Mouse (Mus musculus) neural tube, embryonic 12.5 days (tissue): ENCODE measurements around the gene Hspa2. TPM values are rescaled to one million over a fixed set of nuclear protein-coding genes. Genes with fewer than 3 reads are reported as not detected.

Source experiments
- ATAC-seq: fragments of 200-750 bp; cut with Nextera tagmentation; 2 replicates; pipeline ENCODE4 v1.8.0; 2017; ENCODE audit warnings: low read depth, mild to moderate bottlenecking, moderate TSS enrichment, moderate library complexity; ENCODE audit not compliant: low FRiP score
- H3K27ac ChIP-seq: fragments of 300-500 bp; sonication (generic); 2 replicates; pipeline ENCODE4 v1.5.1; 2016
- H3K27me3 ChIP-seq: fragments of 300-500 bp; sonication (generic); replicated peaks from 2 replicates; pipeline ENCODE4 v1.6.1; 2016; ENCODE audit warnings: mild to moderate bottlenecking
- H3K36me3 ChIP-seq: fragments of 300-500 bp; sonication (generic); 2 replicates; pipeline ENCODE4 v1.6.1; 2016; ENCODE audit warnings: mild to moderate bottlenecking
- H3K4me1 ChIP-seq: fragments of 300-500 bp; sonication (generic); 2 replicates; pipeline ENCODE4 v1.6.1; 2016
- H3K4me2 ChIP-seq: fragments of 300-500 bp; sonication (generic); replicated peaks from 2 replicates; pipeline ENCODE4 v1.6.1; 2016; ENCODE audit warnings: mild to moderate bottlenecking
- H3K4me3 ChIP-seq: fragments of 300-500 bp; sonication (generic); 2 replicates; pipeline ENCODE4 v1.5.1; 2016
- H3K9ac ChIP-seq: fragments of 300-500 bp; sonication (generic); 2 replicates; pipeline ENCODE4 v1.6.1; 2016; ENCODE audit warnings: mild to moderate bottlenecking
- H3K9me3 ChIP-seq: fragments of 300-500 bp; sonication (generic); 2 replicates; pipeline ENCODE4 v1.6.1; 2016; ENCODE audit warnings: mild to moderate bottlenecking
- WGBS: fragments of 180-500 bp; shearing (Covaris S2); methylation state at CpG from one replicate; pipeline ENCODE4 v1.1.7; 2016; 5-methylcytosine and 5-hydroxymethylcytosine counted together
- polyA plus RNA-seq: library from polyadenylated mRNA; unstranded; fragments of >200 nt; fragmentation: Nextera tagmentation; extraction: Ambion mirVana; gene quantifications from 2 replicates; pipeline ENCODE4 v1.2.1, GENCODE M21; 2016

Hspa2 gene
- polyA plus RNA-seq, 1 experiment from 2014 or later = 5.2 TPM

DNA sequence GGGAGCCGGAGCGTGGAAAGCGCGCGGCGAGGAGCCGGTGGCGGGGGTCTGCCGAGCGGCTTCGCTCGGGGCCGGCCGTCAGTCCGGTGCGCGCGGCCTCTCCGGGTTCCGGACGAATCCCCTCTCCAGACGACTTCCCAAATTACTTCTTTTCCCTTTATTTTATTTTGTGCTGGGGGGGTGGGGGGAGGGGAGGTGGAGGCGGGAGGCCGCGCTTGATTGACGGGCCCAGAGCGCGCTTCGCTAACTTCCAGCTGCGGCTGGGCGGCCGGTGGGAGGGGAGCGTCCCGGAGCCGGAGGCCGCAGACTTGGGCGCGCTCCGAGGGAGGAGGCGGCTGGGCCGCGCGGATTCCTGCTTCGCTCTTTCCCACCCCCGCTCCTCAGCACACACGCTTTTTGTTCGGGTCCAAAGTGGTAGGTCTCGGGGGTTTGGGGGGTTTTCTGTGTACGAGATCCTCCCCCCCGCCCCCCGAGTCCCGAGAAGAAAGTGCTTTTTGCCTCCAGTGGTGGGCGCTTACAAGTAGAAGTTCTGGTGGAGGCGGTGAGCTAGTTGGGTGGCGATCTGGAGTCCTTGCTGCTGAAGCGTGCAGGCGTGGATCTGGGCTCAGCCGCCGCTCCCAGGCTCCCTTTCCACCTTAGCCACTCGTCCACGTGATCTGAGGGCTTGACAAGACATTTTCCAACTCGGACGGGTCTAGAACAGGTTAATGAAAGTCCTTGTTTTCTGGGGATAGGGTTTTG is 33.0 kb upstream of the Hspa2 start:
- H3K27ac ChIP-seq = peak overlapping the region; percentile 95
- under 1% methylated on average over 61 of the region's 63 CpGs for whole genome bisulfite sequencing
- no peaks in the 10 kb centered on the region for H3K9me3 ChIP-seq
- H3K27me3 ChIP-seq = no peaks in the 10 kb centered on the region
- H3K4me2 ChIP-seq = peak overlapping the region; percentile 87
- H3K4me3 ChIP-seq = peak overlapping the region; percentile 86
- H3K36me3 ChIP-seq = no peaks in the 10 kb centered on the region
- peak overlapping the region; percentile 97 for H3K9ac ChIP-seq
- H3K4me1 ChIP-seq = peaks cover 36% of the 10 kb centered on the region
- ATAC-seq = peak; percentile 18; the same call in 1 of the 2 replicates

DNA sequence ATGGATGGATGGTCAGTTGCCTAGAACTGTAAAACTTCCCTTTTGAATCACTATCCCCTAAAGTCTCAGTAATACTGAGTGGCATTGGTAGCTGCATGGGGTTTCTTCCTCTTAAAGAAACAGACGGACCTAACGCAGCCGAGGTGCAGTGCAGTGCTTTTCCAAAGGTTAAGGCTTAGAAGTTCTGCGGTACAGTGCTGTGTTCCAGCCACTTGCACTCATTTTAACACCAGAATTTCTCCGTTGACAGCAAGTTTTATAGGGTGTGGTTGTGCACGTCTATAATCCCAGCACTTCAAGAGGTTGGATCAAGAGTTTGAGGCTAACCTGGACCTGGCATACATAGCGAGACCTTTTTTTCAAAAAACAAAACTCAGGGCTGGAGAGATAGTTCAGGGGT is 31.9 kb upstream of the Hspa2 start:
- Histone ChIP-seq H3K9me3 (no peaks in the 10 kb centered on the region), H3K4me2 (peak overlapping the region; percentile 87), H3K4me3 (peak overlapping the region; percentile 86; the same call in 1 of the 2 replicates), H3K27me3 (no peaks in the 10 kb centered on the region), H3K27ac (no peak overlapping the region), H3K4me1 (peaks cover 32% of the 10 kb centered on the region), H3K9ac (no peak overlapping the region), H3K36me3 (no peaks in the 10 kb centered on the region)
- 52% methylated on average over 7 of the region's 7 CpGs for WGBS
- ATAC-seq = no peak

DNA sequence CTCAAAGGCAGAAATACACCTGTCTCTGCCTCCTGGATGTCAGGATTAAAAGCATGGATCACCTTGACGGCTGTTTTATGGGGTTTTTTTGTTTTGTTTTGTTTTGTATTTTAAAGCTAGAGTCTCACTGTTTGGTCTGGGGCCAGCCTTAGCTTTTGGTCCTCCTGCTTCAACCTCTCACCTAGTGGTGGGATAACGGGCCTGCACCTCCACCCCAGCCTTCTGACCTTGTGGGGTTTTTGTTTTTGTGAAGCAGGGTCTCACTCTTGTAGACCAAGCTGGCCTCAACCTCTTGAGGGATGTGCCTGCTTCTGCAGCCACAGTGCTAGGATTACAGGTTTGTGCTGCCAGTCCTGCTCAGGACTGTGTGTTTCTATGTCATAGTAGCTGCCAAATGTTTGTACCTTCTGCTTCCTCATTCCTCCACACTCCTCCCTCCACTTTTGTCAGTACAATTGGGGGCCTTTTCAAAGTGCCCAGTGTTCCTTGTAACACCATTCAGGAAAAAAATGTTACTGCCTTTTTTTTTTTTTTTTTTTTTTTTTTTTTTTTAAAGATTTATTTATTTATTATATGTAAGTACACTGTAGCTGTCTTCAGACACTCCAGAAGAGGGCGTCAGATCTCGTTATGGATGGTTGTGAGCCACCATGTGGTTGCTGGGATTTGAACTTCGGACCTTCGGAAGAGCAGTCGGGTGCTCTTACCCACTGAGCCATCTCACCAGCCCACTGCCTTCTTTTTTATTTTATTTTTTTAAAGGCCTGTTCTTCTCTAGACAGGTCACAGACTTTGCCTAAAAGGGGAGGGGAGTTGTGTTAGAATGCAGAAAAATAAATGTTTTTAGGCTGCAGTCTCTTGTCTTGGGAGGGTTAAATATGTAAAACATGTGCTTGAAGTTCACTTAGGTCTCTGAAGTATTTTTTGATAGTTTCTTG is 30.8 kb upstream of the Hspa2 start:
- H3K9me3 ChIP-seq = no peaks in the 10 kb centered on the region
- no peak overlapping the region for H3K4me3 ChIP-seq
- WGBS = 70% methylated on average over 6 of the region's 7 CpGs
- peak overlapping the region; percentile 87; the same call in 1 of the 2 replicates for H3K4me2 ChIP-seq
- no peak overlapping the region for H3K27ac ChIP-seq
- H3K4me1 ChIP-seq = peaks cover 21% of the 10 kb centered on the region
- no peak overlapping the region for H3K9ac ChIP-seq
- H3K36me3 ChIP-seq = no peaks in the 10 kb centered on the region
- H3K27me3 ChIP-seq = no peaks in the 10 kb centered on the region
- no peak for ATAC-seq

GRCm38 (mm10) chr12:76373991-76374390 is 30.0 kb upstream of the Hspa2 start:
- no peak overlapping the region for H3K9ac ChIP-seq
- no peak overlapping the region for H3K27ac ChIP-seq
- 61% methylated on average over 6 of the region's 6 CpGs for whole genome bisulfite sequencing
- H3K36me3 ChIP-seq = no peaks in the 10 kb centered on the region
- no peak for ATAC-seq
- H3K9me3 ChIP-seq = no peaks in the 10 kb centered on the region
- no peak overlapping the region for H3K4me3 ChIP-seq
- no peaks in the 10 kb centered on the region for H3K27me3 ChIP-seq
- peaks cover 14% of the 10 kb centered on the region for H3K4me1 ChIP-seq
- H3K4me2 ChIP-seq = no peak overlapping the region

- WGBS = 76% methylated on average over 4 of the region's 4 CpGs
- no peak for ATAC-seq
These were observed 29.1 kb upstream of the Hspa2 start for GRCm38 (mm10) chr12:76374911-76375310.

DNA sequence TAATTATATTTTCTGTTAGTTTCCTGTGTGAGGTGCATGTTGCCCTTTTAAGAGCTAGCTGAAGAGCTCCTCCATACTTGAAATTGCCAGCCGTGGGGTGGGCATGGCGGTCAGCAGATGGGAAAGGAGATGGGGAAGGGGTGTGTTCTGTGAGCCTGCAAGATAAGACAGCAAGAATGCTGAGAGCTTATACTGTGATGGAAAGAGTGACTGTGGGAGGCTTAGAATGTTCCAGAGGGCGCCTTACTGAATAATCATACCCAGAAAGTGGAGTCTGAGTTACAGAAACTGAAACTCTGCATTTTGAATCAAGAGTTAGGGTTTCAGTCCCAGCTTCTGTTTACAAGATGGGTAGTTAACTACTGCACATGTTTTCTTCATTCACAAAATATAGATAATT is 28.5 kb upstream of the Hspa2 start:
- H3K9me3 ChIP-seq = no peaks in the 10 kb centered on the region

More at GRCm38 (mm10) chr12:76374911-76375310, 29.1 kb upstream of the Hspa2 start:
- Histone ChIP-seq H3K4me2 (no peak overlapping the region), H3K36me3 (no peaks in the 10 kb centered on the region), H3K4me1 (peaks cover 14% of the 10 kb centered on the region), H3K9ac (no peak overlapping the region), H3K9me3 (no peaks in the 10 kb centered on the region), H3K27me3 (no peaks in the 10 kb centered on the region), H3K27ac (no peak overlapping the region), H3K4me3 (no peak overlapping the region)

DNA sequence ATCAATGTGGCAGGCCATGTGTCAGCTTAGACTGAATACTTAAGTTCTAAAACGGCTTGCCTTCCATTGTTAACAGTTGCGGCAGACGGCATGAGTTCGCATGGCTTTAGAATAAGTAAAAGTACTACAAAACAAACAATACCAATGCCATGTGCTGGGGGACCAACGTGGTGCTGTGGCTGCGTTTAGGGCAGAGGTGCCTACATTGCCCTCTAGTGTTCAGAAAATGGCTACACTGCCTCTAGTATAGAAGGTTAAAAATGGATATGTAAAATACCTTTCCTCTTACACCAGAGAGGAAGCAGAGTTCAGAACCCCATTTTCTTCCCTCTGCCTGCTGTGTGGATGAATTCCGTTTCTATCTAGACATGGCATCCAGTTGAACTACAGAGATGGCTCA is 27.3 kb upstream of the Hspa2 start:
- H3K4me1 ChIP-seq = peaks cover 10% of the 10 kb centered on the region
- no peak overlapping the region for H3K4me3 ChIP-seq
- no peaks in the 10 kb centered on the region for H3K36me3 ChIP-seq
- H3K4me2 ChIP-seq = no peak overlapping the region
- H3K9ac ChIP-seq = no peak overlapping the region
- H3K27me3 ChIP-seq = no peaks in the 10 kb centered on the region
- H3K9me3 ChIP-seq = no peaks in the 10 kb centered on the region
- peak; percentile 61; the same call in 1 of the 2 replicates for ATAC-seq
- H3K27ac ChIP-seq = no peak overlapping the region
- WGBS = 43% methylated on average over 7 of the region's 7 CpGs

More for the DNA sequence above, 28.5 kb upstream of the Hspa2 start:
- 94% methylated on average over 3 of the region's 3 CpGs for WGBS
- Histone ChIP-seq H3K4me2 (no peak overlapping the region), H3K4me1 (peaks cover 14% of the 10 kb centered on the region), H3K27ac (no peak overlapping the region), H3K9ac (no peak overlapping the region), H3K27me3 (no peaks in the 10 kb centered on the region), H3K4me3 (no peak overlapping the region), H3K36me3 (no peaks in the 10 kb centered on the region)
- no peak for ATAC-seq

GRCm38 (mm10) chr12:76377059-76377458 is 26.9 kb upstream of the Hspa2 start:
- H3K9me3 ChIP-seq = no peaks in the 10 kb centered on the region
- WGBS = 90% methylated on average over 6 of the region's 6 CpGs
- H3K4me2 ChIP-seq = no peak overlapping the region
- H3K9ac ChIP-seq = no peak overlapping the region
- peaks cover 6% of the 10 kb centered on the region for H3K4me1 ChIP-seq
- H3K27ac ChIP-seq = no peak overlapping the region
- H3K27me3 ChIP-seq = no peaks in the 10 kb centered on the region
- ATAC-seq = no peak
- no peaks in the 10 kb centered on the region for H3K36me3 ChIP-seq
- no peak overlapping the region for H3K4me3 ChIP-seq

GRCm38 (mm10) chr12:76377726-76378125 is 26.2 kb upstream of the Hspa2 start:
- H3K4me3 ChIP-seq = no peak overlapping the region
- H3K9me3 ChIP-seq = no peaks in the 10 kb centered on the region
- H3K4me1 ChIP-seq = no peaks in the 10 kb centered on the region
- H3K27me3 ChIP-seq = no peaks in the 10 kb centered on the region
- no peak for ATAC-seq
- no peaks in the 10 kb centered on the region for H3K36me3 ChIP-seq
- no peak overlapping the region for H3K9ac ChIP-seq
- no peak overlapping the region for H3K27ac ChIP-seq
- H3K4me2 ChIP-seq = no peak overlapping the region
- 91% methylated on average over 3 of the region's 3 CpGs for WGBS

- 92% methylated on average over 5 of the region's 5 CpGs for WGBS
- ATAC-seq = no peak
These were observed 25.4 kb upstream of the Hspa2 start for GRCm38 (mm10) chr12:76378556-76378955.

DNA sequence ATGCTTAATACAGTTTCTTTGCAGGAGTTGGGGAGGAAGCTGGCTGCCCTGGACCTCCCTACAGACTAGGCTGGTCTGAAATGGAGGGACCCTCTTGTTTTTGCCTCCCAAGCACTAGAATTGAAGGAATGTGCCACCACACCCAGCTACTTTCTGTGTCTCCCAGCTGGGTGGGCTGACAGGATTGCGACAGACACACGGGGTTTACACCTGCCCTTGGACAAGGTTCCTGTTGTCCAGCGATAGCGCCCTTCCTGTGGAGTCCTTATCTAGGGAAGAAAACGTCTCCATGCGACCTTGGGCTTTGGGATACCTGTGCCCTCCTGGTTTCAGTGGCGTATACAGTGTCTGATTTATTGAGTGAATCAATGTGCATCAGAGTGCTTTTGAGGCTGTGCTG is 23.8 kb upstream of the Hspa2 start:
- 90% methylated on average over 7 of the region's 7 CpGs for WGBS
- H3K27ac ChIP-seq = no peak overlapping the region

More at GRCm38 (mm10) chr12:76378556-76378955, 25.4 kb upstream of the Hspa2 start:
- H3K9me3 ChIP-seq = no peaks in the 10 kb centered on the region
- H3K9ac ChIP-seq = no peak overlapping the region
- no peak overlapping the region for H3K4me3 ChIP-seq
- H3K4me1 ChIP-seq = no peaks in the 10 kb centered on the region
- no peaks in the 10 kb centered on the region for H3K36me3 ChIP-seq
- no peak overlapping the region for H3K4me2 ChIP-seq
- no peaks in the 10 kb centered on the region for H3K27me3 ChIP-seq
- H3K27ac ChIP-seq = no peak overlapping the region

DNA sequence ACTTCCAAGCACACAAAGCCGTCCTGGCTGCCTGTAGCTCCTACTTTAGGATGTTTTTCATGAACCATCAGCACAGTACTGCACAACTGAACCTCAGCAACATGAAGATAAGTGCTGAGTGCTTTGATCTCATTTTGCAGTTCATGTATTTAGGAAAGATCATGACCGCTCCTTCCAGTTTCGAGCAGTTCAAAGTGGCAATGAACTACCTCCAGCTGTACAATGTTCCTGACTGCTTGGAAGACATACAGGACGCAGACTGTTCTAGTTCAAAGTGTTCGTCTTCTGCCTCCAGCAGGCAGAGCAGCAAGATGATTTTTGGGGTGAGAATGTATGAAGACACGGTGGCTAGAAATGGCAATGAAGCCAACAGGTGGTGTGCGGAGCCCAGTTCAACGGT is 18.6 kb upstream of the Hspa2 start:
- Histone ChIP-seq H3K4me3 (no peak overlapping the region), H3K4me1 (peaks cover 2% of the 10 kb centered on the region; the same call in 1 of the 2 replicates), H3K36me3 (peaks cover 20% of the 10 kb centered on the region), H3K27ac (no peak overlapping the region), H3K4me2 (no peak overlapping the region), H3K9me3 (no peaks in the 10 kb centered on the region), H3K9ac (no peak overlapping the region), H3K27me3 (no peaks in the 10 kb centered on the region)
- WGBS = 94% methylated on average over 8 of the region's 8 CpGs
- ATAC-seq = no peak

More for the DNA sequence above, 23.8 kb upstream of the Hspa2 start:
- no peaks in the 10 kb centered on the region for H3K4me1 ChIP-seq
- H3K9ac ChIP-seq = no peak overlapping the region
- no peak overlapping the region for H3K4me3 ChIP-seq
- H3K4me2 ChIP-seq = no peak overlapping the region
- ATAC-seq = no peak
- no peaks in the 10 kb centered on the region for H3K27me3 ChIP-seq
- H3K36me3 ChIP-seq = peaks cover 1% of the 10 kb centered on the region; the same call in 1 of the 2 replicates
- no peaks in the 10 kb centered on the region for H3K9me3 ChIP-seq
